Mouse (Mus musculus) bone marrow macrophage, adult 2 months (primary cell): ENCODE measurements at regions not wholly inside any gene's neighbourhood (a gene's known extent, or its start where the extent isn't known, plus 50 kb on each side); places are given as distances from the start of the nearest gene placed in this dataset.

Experiments used
- CTCF ChIP-seq: IDR thresholded peaks from 2 replicates; pipeline ENCODE4 v1.5.1; 2012; ENCODE audit warnings: low read depth, mild to moderate bottlenecking, low read length, moderate library complexity
- POLR2A ChIP-seq: IDR thresholded peaks from 2 replicates; pipeline ENCODE4 v1.6.1; 2012; ENCODE audit warnings: mild to moderate bottlenecking, low read depth, low read length, borderline replicate concordance

- TF ChIP-seq POLR2A = no peak
- TF ChIP-seq CTCF = no peak
These were observed 511.5 kb downstream of the 1700129C05Rik start for GRCm38 (mm10) chr14:58631221-58631620.
